Mouse (Mus musculus): ENCODE measurements around the gene Olfr1200. TPM values are rescaled to one million over a fixed set of nuclear protein-coding genes. Genes with fewer than 3 reads are reported as not detected.

The Olfr1200 gene
- not detected for total RNA-seq (2021)
- long read RNA-seq, experiment 1, result 0 reads
- long read RNA-seq, experiment 2, result 0 reads

- DNase-seq, result no peak
Observed at GRCm38 (mm10) chr2:88770388-88770787, at the start of gene Olfr1200. Olfr1200 (minus strand) TSS chr2:88770488.

- DNase-seq, result no peak
Observed at GRCm38 (mm10) chr2:88814196-88814595, 43.9 kb upstream of the Olfr1200 start, which contains the start of gene Olfr1202. Olfr1202 (plus strand) TSS chr2:88814496.

DNA sequence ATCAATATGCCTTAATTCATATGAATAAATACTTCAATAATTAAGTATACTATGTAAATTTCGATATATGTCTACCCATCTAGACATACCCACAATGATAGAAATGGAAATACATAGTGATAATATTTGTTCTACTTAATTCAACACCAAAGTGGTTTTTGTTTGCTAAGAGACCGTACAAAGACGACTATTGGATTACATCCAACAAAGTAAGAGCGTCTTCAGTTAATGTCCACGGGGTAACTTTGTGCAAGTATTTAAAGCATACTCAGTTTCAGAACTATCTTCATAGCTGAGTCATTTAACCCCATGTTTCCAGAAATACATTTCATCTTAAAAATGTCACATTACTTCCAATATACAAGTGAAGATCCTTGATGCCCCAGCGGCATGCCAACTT, 22.4 kb upstream of the Olfr1200 start, which contains the start of gene Olfr1201:
Gene Olfr1201, plus strand, starts transcription at position 301 of the 400 bp plus-strand sequence.
- no peak for DNase-seq

DNA sequence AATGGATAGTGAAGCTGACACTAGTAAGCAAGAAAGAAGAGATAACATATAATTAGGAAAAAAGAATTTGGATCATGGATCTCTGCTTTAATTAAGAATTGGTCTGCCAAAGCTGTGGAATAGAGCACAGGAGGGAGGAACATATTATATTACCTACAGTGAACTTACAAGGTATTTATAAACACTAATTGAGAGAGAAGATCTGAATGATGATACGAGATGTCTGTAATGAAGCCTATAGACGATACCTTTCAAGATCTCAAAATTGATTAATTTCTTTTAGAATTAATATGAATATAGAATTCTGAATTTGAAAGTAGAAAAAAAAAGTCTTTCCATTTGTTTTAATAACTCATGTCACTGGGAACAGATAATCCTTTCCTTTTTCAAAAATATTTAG, 9.9 kb downstream of the Olfr1200 start, which contains the start of gene Olfr1199:
Gene Olfr1199, minus strand, starts transcription at position 101 of the 400 bp plus-strand sequence.
- no peak for DNase-seq

DNA sequence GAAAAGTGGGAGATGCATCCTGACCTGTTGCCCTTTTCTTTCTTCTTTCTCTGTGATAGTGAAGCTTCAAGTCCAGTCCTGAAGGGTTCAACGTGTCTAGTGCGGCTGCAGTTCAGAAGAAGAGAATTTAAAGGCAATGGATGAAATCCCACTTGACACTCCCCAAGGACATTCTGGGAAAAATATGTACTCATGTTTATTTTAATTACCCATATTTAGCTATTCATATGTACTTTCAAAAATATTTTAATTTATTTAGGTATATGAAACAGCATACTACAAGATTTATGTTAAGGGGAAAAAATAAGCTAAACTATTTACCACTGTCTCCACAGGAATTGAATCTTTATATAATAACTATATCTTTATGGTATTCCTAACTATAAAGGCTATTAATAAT, 19.0 kb downstream of the Olfr1200 start, which contains the start of gene Olfr1198:
Gene Olfr1198, minus strand, starts transcription at position 101 of the 400 bp plus-strand sequence.
- no peak for DNase-seq

GRCm38 (mm10) chr2:88743379-88743778, 26.9 kb downstream of the Olfr1200 start:
- no peak for DNase-seq

GRCm38 (mm10) chr2:88732266-88732665, 38.0 kb downstream of the Olfr1200 start, which contains the start of gene Olfr1197:
Olfr1197 (minus strand) TSS chr2:88732366.
- no peak for DNase-seq

Other genes with a start within 250 kb of the Olfr1200 start
- gene Olfr1188, start 213.6 kb downstream of the Olfr1200 start, total RNA-seq (2021), result not detected
- not detected for gene Olfr1189, start 184.0 kb downstream of the Olfr1200 start, total RNA-seq (2021)
- under 1 TPM in 1 of 2 experiments, not detected in 1; 0.06 TPM for gene Olfr1191-ps1, start 129.9 kb downstream of the Olfr1200 start, total RNA-seq (2021)
- gene Olfr1192-ps1, start 122.0 kb downstream of the Olfr1200 start, total RNA-seq (2021), result not detected
- gene Olfr1193, start 94.9 kb downstream of the Olfr1200 start, total RNA-seq (2021), result not detected
- not detected for gene Olfr1195, start 81.3 kb downstream of the Olfr1200 start, total RNA-seq (2021)
- gene Olfr1196, start 65.9 kb downstream of the Olfr1200 start, total RNA-seq (2021), result not detected
- gene Olfr1197, start 38.1 kb downstream of the Olfr1200 start, total RNA-seq (2021), result not detected
- not detected for gene Olfr1198, start 19.1 kb downstream of the Olfr1200 start, total RNA-seq (2021)
- not detected for gene Olfr1199, start 10.0 kb downstream of the Olfr1200 start, total RNA-seq (2021)
- not detected for gene Olfr1201, start 22.5 kb upstream of the Olfr1200 start, total RNA-seq (2021)
- gene Olfr1202, start 44.0 kb upstream of the Olfr1200 start, total RNA-seq (2021), result not detected
- gene Olfr1205, start 59.2 kb upstream of the Olfr1200 start, total RNA-seq (2021), result not detected
- not detected for gene Olfr1204, start 78.8 kb upstream of the Olfr1200 start, total RNA-seq (2021)
- gene Olfr1206, start 92.7 kb upstream of the Olfr1200 start, total RNA-seq (2021), result not detected
- not detected for gene Olfr1208, start 131.8 kb upstream of the Olfr1200 start, total RNA-seq (2021)
- gene Olfr1209, start 144.7 kb upstream of the Olfr1200 start, total RNA-seq (2021), result not detected
- not detected for gene Olfr1211, start 167.6 kb upstream of the Olfr1200 start, total RNA-seq (2021)
- not detected for gene Olfr1212, start 183.5 kb upstream of the Olfr1200 start, total RNA-seq (2021)
- not detected for gene Gm13762, start 209.8 kb upstream of the Olfr1200 start, total RNA-seq (2021)
- gene Olfr1214, start 222.2 kb upstream of the Olfr1200 start, total RNA-seq (2021), result not detected
- not detected for gene Olfr1215, start 236.5 kb upstream of the Olfr1200 start, total RNA-seq (2021)
- not detected for gene Olfr1216, start 247.9 kb upstream of the Olfr1200 start, total RNA-seq (2021)